In genomic region chr2:67221061-67221802, GRCm38 (mm10) we compare ENCODE assay signal across 11 mouse cellular contexts.
"Had no signal": no experiment of that assay in that cellular context is flagged by ENCODE, and none has a peak within 500 bp of the region (broad histone marks: within the 10 kb centered on the region; RNA-seq: fewer than 3 reads in every experiment).

No protein-coding gene starts in this region.

- H3K36me3 ChIP-seq: liver, embryonic 15.5 days had no signal

- ATAC-seq: lung, postnatal 0 days had no signal

- H3K4me2 ChIP-seq: liver, embryonic 11.5 days; liver, embryonic 15.5 days had no signal

- DNase-seq: kidney, adult 18-20 months; kidney, postnatal 10 days; kidney, postnatal 4 days; lung, adult 2 months; lung, postnatal 36 days; right cerebral cortex, postnatal 14 days; thymus, postnatal 36 days had no signal

- H3K27me3 ChIP-seq: liver, embryonic 15.5 days had no signal

- H3K4me1 ChIP-seq: liver, embryonic 15.5 days had no signal

- H3K9me3 ChIP-seq: liver, embryonic 15.5 days had no signal

- H3K9ac ChIP-seq: liver, embryonic 15.5 days had no signal

- H3K27ac ChIP-seq: layer of hippocampus, adult 2 months; liver, embryonic 15.5 days had no signal

- H3K4me3 ChIP-seq: layer of hippocampus, adult 2 months; liver, embryonic 15.5 days had no signal
